Mouse (Mus musculus) kidney, postnatal 0 days (tissue): ENCODE measurements at regions not wholly inside any gene's neighbourhood (a gene's known extent, or its start where the extent isn't known, plus 50 kb on each side); places are given as distances from the start of the nearest gene placed in this dataset.

Experiments
- ATAC-seq: fragments of 200-750 bp; cut with Nextera tagmentation; replicated peaks from 2 replicates; pipeline ENCODE4 v1.8.0; 2017; ENCODE audit warnings: low read depth, moderate number of reproducible peaks, moderate TSS enrichment, moderate library complexity; ENCODE audit not compliant: low FRiP score
- DNase-seq: peaks from one replicate; pipeline ENCODE4 v3.0.0-alpha.2; 2016; ENCODE audit warnings: low spot score
- H3K27ac ChIP-seq: fragments of 300-500 bp; sonication (generic); 2 replicates; pipeline ENCODE4 v1.5.1; 2014; ENCODE audit warnings: mild to moderate bottlenecking
- H3K27me3 ChIP-seq: fragments of 300-500 bp; sonication (generic); 2 replicates; pipeline ENCODE4 v1.6.1; 2014; ENCODE audit warnings: low read length, mixed read lengths; ENCODE audit not compliant: insufficient read depth
- H3K36me3 ChIP-seq: fragments of 300-500 bp; sonication (generic); 2 replicates; pipeline ENCODE4 v1.6.1; 2014; ENCODE audit warnings: low read length, mixed read lengths; ENCODE audit not compliant: insufficient read depth
- H3K4me1 ChIP-seq: fragments of 300-500 bp; sonication (generic); replicated peaks from 2 replicates; pipeline ENCODE4 v1.6.1; 2014; ENCODE audit warnings: antibody characterized with exemption, low read length, mixed read lengths; ENCODE audit not compliant: insufficient read depth
- H3K4me2 ChIP-seq: fragments of 300-500 bp; sonication (generic); 2 replicates; pipeline ENCODE4 v1.6.1; 2014; ENCODE audit warnings: mild to moderate bottlenecking, low read length, moderate library complexity, mixed read lengths
- H3K4me3 ChIP-seq: fragments of 300-500 bp; sonication (generic); replicated peaks from 2 replicates; pipeline ENCODE4 v1.5.1; 2014; ENCODE audit warnings: low read depth, low read length
- H3K9ac ChIP-seq: fragments of 300-500 bp; sonication (generic); 2 replicates; pipeline ENCODE4 v1.6.1; 2014; ENCODE audit warnings: low read depth, low read length
- H3K9me3 ChIP-seq: fragments of 300-500 bp; sonication (generic); replicated peaks from 2 replicates; pipeline ENCODE4 v1.6.1; 2016; ENCODE audit warnings: low read length, inconsistent platforms, mixed read lengths
- CTCF ChIP-seq: IDR thresholded peaks from 2 replicates; pipeline ENCODE4 v1.5.1; 2016; ENCODE audit warnings: antibody characterized with exemption, low read depth, mild to moderate bottlenecking, moderate library complexity
- WGBS: fragments of 180-500 bp; shearing (Covaris S2); extraction: QIAGEN DNeasy Blood & Tissue Kit; methylation state at CpG from one replicate; pipeline ENCODE4 v1.1.7; 2014; 5-methylcytosine and 5-hydroxymethylcytosine counted together

- WGBS: 81% methylated on average over 1 of the region's 1 CpGs
- no peak for ATAC-seq
- TF ChIP-seq CTCF: no peak
- DNase-seq: no peak
- H3K27ac ChIP-seq: no peak overlapping the region
- H3K4me2 ChIP-seq: no peak overlapping the region
- H3K4me3 ChIP-seq: no peak overlapping the region
- H3K9me3 ChIP-seq: no peaks in the 10 kb centered on the region
- no peaks in the 10 kb centered on the region for H3K36me3 ChIP-seq
- H3K9ac ChIP-seq: no peak overlapping the region
- no peaks in the 10 kb centered on the region for H3K27me3 ChIP-seq
- no peaks in the 10 kb centered on the region for H3K4me1 ChIP-seq
Observed at GRCm38 (mm10) chr5:45219558-45219957, 230.5 kb downstream of the Qdpr start.

- Histone ChIP-seq H3K4me1 (no peaks in the 10 kb centered on the region), H3K9me3 (no peaks in the 10 kb centered on the region), H3K4me3 (no peak overlapping the region), H3K9ac (no peak overlapping the region), H3K4me2 (no peak overlapping the region), H3K27ac (no peak overlapping the region), H3K36me3 (no peaks in the 10 kb centered on the region), H3K27me3 (no peaks in the 10 kb centered on the region)
- ATAC-seq: no peak
- 51% methylated on average over 3 of the region's 3 CpGs for WGBS
- DNase-seq: no peak
- TF ChIP-seq CTCF: no peak
Observed at GRCm38 (mm10) chr5:45219101-45219500, 230.9 kb downstream of the Qdpr start.

GRCm38 (mm10) chr5:45214475-45214874 is 235.6 kb downstream of the Qdpr start:
- Histone ChIP-seq H3K27me3 (no peaks in the 10 kb centered on the region), H3K36me3 (no peaks in the 10 kb centered on the region), H3K4me1 (no peaks in the 10 kb centered on the region), H3K27ac (no peak overlapping the region), H3K4me2 (no peak overlapping the region), H3K4me3 (no peak overlapping the region), H3K9me3 (no peaks in the 10 kb centered on the region), H3K9ac (no peak overlapping the region)
- ATAC-seq: no peak
- DNase-seq: no peak
- no peak for TF ChIP-seq CTCF

- 91% methylated on average over 1 of the region's 1 CpGs for WGBS
Observed at GRCm38 (mm10) chr5:45198408-45198807, 251.6 kb downstream of the Qdpr start.

DNA sequence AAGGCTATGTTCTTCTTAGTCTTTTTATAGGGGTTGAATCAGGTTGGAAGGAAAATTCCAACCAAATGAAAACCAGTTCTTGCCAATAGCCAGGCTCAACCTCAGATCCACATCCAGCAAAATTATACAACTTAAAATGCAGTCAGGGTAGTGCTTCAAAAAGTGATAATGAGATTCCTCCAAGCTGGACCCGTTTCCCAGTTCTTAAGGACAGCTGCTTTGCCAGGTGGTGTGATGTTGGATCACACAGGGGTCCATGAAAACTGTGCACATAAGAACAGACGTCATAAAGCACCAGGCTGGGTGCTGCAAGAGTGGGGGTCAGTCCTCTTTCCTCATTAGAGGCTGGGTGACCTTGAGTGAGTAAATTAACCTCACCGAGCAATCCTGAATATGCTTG is 253.9 kb downstream of the Qdpr start:
- Histone ChIP-seq H3K9me3 (no peaks in the 10 kb centered on the region), H3K9ac (no peak overlapping the region), H3K36me3 (no peaks in the 10 kb centered on the region), H3K27me3 (no peaks in the 10 kb centered on the region), H3K27ac (no peak overlapping the region), H3K4me1 (no peaks in the 10 kb centered on the region), H3K4me2 (no peak overlapping the region), H3K4me3 (no peak overlapping the region)
- 59% methylated on average over 3 of the region's 3 CpGs for WGBS
- DNase-seq: no peak
- TF ChIP-seq CTCF: no peak
- no peak for ATAC-seq

More at GRCm38 (mm10) chr5:45198408-45198807, 251.6 kb downstream of the Qdpr start:
- no peak for TF ChIP-seq CTCF
- Histone ChIP-seq H3K9me3 (no peaks in the 10 kb centered on the region), H3K27ac (no peak overlapping the region), H3K27me3 (no peaks in the 10 kb centered on the region), H3K4me3 (no peak overlapping the region), H3K4me2 (no peak overlapping the region), H3K36me3 (no peaks in the 10 kb centered on the region), H3K4me1 (no peaks in the 10 kb centered on the region), H3K9ac (no peak overlapping the region)
- DNase-seq (no peak), ATAC-seq (no peak)

DNA sequence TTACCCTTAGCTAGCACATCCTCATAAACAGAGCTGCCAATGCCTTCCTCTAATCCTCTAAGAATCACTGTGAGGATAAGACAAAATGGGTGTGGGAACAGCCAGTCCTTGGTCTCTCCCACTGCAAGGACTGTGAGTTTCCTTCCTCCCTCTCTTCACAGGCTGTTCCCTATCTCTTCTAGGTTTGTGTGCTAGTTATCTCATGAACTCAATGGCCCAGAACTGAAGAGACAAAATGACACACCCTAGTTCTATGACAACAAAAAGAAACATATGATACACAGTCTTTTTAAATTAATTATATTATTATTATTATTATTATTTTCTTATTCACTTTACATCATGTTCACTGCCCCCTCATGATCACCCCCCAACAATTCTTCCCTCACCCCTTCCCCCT is 257.7 kb downstream of the Qdpr start:
- Histone ChIP-seq H3K36me3 (no peaks in the 10 kb centered on the region), H3K9me3 (no peaks in the 10 kb centered on the region), H3K27me3 (no peaks in the 10 kb centered on the region), H3K9ac (no peak overlapping the region), H3K4me2 (no peak overlapping the region), H3K4me3 (no peak overlapping the region), H3K4me1 (no peaks in the 10 kb centered on the region), H3K27ac (no peak overlapping the region)
- DNase-seq (no peak), ATAC-seq (no peak)
- no peak for TF ChIP-seq CTCF

- Histone ChIP-seq H3K36me3 (no peaks in the 10 kb centered on the region), H3K27me3 (no peaks in the 10 kb centered on the region), H3K4me3 (no peak overlapping the region), H3K4me2 (no peak overlapping the region), H3K4me1 (no peaks in the 10 kb centered on the region), H3K27ac (no peak overlapping the region), H3K9me3 (no peaks in the 10 kb centered on the region), H3K9ac (no peak overlapping the region)
- ATAC-seq: no peak
- no peak for TF ChIP-seq CTCF
- no peak for DNase-seq
- WGBS: 79% methylated on average over 8 of the region's 8 CpGs
Observed at GRCm38 (mm10) chr5:45173035-45173755, 276.8 kb downstream of the Qdpr start.
